In the genomic region with DNA sequence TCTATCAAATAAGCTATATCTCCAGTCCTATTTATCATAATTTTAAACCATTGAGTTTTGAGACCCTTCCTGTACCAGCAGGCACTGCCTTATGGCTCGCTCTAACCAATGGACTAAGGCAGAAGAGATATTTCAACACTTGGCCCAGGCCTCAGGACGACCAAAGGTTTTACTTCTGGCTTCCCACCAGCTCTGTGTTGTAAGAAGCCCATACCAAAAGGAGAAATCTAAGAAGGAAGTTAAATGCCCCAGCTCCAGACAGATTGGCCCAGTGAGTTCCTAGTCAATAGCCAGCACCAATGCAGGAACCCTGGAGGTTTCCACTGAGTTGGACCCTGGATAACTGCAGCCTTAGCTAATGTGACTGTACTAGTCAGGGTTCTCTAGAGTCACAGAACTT, we compare ENCODE assay signal across 21 mouse cellular contexts. TPM values are rescaled to one million over a fixed set of nuclear protein-coding genes. Genes with fewer than 3 reads are reported as not detected.
A peak's percentile ranks its signal among the peaks of the same experiment; 100 is the strongest.
DNase-seq lines count a peak whose midpoint lies in the region; ATAC-seq and TF ChIP-seq lines count a peak whose summit lies in the region.
"Had no signal": no experiment of that assay in that cellular context is flagged by ENCODE, and none has a peak within 500 bp of the region (broad histone marks: within the 10 kb centered on the region; RNA-seq: fewer than 3 reads in every experiment).

No protein-coding gene starts in this region.

- WGBS in heart, embryonic 10.5 days, result 81% methylated on average over 2 of the region's 2 CpGs
- 71% methylated on average over 2 of the region's 2 CpGs for WGBS in heart, embryonic 11.5 days (ENCODE audit: insufficient replicate concordance)
- WGBS in lung, postnatal 0 days, result 57% methylated on average over 2 of the region's 2 CpGs
- WGBS in lung, adult 2 months, result 71% methylated on average over 2 of the region's 2 CpGs
- WGBS in liver, postnatal 0 days (ENCODE audit: insufficient replicate concordance), result 45% methylated on average over 2 of the region's 2 CpGs
- WGBS in hindbrain, embryonic 14.5 days, result 82% methylated on average over 2 of the region's 2 CpGs

- H3K9me3 ChIP-seq in heart, embryonic 10.5 days, result no peaks in the 10 kb centered on the region
- no peaks in the 10 kb centered on the region for H3K9me3 ChIP-seq in heart, embryonic 11.5 days (replicated peaks; ENCODE audit: control insufficient read depth, low read length)
- no peaks in the 10 kb centered on the region for H3K9me3 ChIP-seq in lung, postnatal 0 days (ENCODE audit: low read length)
- H3K9me3 ChIP-seq in liver, postnatal 0 days (ENCODE audit: low read length), result no peaks in the 10 kb centered on the region
- H3K9me3 ChIP-seq in hindbrain, embryonic 14.5 days (ENCODE audit: control insufficient read depth, low read length), result no peaks in the 10 kb centered on the region
- H3K9me3 ChIP-seq: embryonic facial prominence, embryonic 10.5 days; hindbrain, embryonic 15.5 days; limb, embryonic 12.5 days had no signal

- no peak for TF ChIP-seq POLR2A in lung, adult 2 months (IDR thresholded peaks at IDR 0.05; ENCODE audit: borderline replicate concordance, extremely low read depth, low read depth, low read length)

- no peaks in the 10 kb centered on the region for H3K27me3 ChIP-seq in heart, embryonic 10.5 days (ENCODE audit: insufficient read depth, poor library complexity, severe bottlenecking)
- no peaks in the 10 kb centered on the region for H3K27me3 ChIP-seq in heart, embryonic 11.5 days (ENCODE audit: control insufficient read depth, insufficient read depth, low read length)
- no peaks in the 10 kb centered on the region for H3K27me3 ChIP-seq in lung, postnatal 0 days (replicated peaks; ENCODE audit: insufficient read depth, low read length)
- no peaks in the 10 kb centered on the region for H3K27me3 ChIP-seq in liver, postnatal 0 days (ENCODE audit: insufficient read depth, low read length)
- H3K27me3 ChIP-seq in hindbrain, embryonic 14.5 days (ENCODE audit: control insufficient read depth, insufficient read depth, low read length), result no peaks in the 10 kb centered on the region
- H3K27me3 ChIP-seq: hindbrain, embryonic 15.5 days; limb, embryonic 12.5 days had no signal

- no peak overlapping the region for H3K4me3 ChIP-seq in heart, embryonic 10.5 days
- H3K4me3 ChIP-seq in heart, embryonic 11.5 days (ENCODE audit: low read depth, low read length), result no peak overlapping the region
- no peak overlapping the region for H3K4me3 ChIP-seq in lung, postnatal 0 days (ENCODE audit: low read depth, low read length)
- no peak overlapping the region for H3K4me3 ChIP-seq in lung, adult 2 months (replicated peaks; ENCODE audit: extremely low read depth, low read depth, low read length)
- H3K4me3 ChIP-seq in liver, postnatal 0 days (ENCODE audit: low read depth, low read length), result no peak overlapping the region
- H3K4me3 ChIP-seq in hindbrain, embryonic 14.5 days (replicated peaks; ENCODE audit: low read length), result no peak overlapping the region
- H3K4me3 ChIP-seq: embryonic facial prominence, embryonic 10.5 days; heart, adult 2 months; hindbrain, embryonic 15.5 days; limb, embryonic 12.5 days had no signal

- peak overlapping the region; percentile 29; the same call in 1 of the 2 replicates for H3K27ac ChIP-seq in heart, embryonic 10.5 days
- no peak overlapping the region for H3K27ac ChIP-seq in heart, embryonic 11.5 days (ENCODE audit: low read depth, low read length)
- no peak overlapping the region for H3K27ac ChIP-seq in lung, postnatal 0 days (ENCODE audit: low read length)
- 0 out of 2 replicates have a peak overlapping the region, but pooled peaks have one; percentile 34 for H3K27ac ChIP-seq in liver, postnatal 0 days (ENCODE audit: low read depth)
- no peak overlapping the region for H3K27ac ChIP-seq in hindbrain, embryonic 14.5 days
- H3K27ac ChIP-seq: embryonic facial prominence, embryonic 10.5 days; heart, adult 2 months; hindbrain, embryonic 15.5 days; kidney, postnatal 0 days; limb, embryonic 12.5 days had no signal

- no peak for ATAC-seq in heart, embryonic 11.5 days (replicated peaks; ENCODE audit: insufficient number of reproducible peaks, low FRiP score, low TSS enrichment)
- no peak for ATAC-seq in lung, postnatal 0 days
- peak; percentile 24; the same call in 1 of the 2 replicates for ATAC-seq in liver, postnatal 0 days
- ATAC-seq in neutrophil, adult 5-6 weeks (ENCODE audit: extremely low read depth, insufficient number of reproducible peaks, low FRiP score, poor library complexity, severe bottlenecking), result peak; percentile 41
- no peak for ATAC-seq in hindbrain, embryonic 14.5 days (ENCODE audit: low FRiP score)
- ATAC-seq: forebrain, postnatal 0 days had no signal

- H3K4me1 ChIP-seq in heart, embryonic 10.5 days, result peaks cover 41% of the 10 kb centered on the region
- peaks cover 17% of the 10 kb centered on the region for H3K4me1 ChIP-seq in heart, embryonic 11.5 days (ENCODE audit: control insufficient read depth, insufficient read depth, low read length)
- H3K4me1 ChIP-seq in lung, postnatal 0 days (ENCODE audit: insufficient read depth, low read depth, low read length), result no peaks in the 10 kb centered on the region
- H3K4me1 ChIP-seq in lung, adult 2 months (ENCODE audit: control insufficient read depth, insufficient read depth, low read length), result no peaks in the 10 kb centered on the region
- peaks cover 4% of the 10 kb centered on the region; the same call in 1 of the 2 replicates for H3K4me1 ChIP-seq in liver, postnatal 0 days (ENCODE audit: insufficient read depth)
- no peaks in the 10 kb centered on the region for H3K4me1 ChIP-seq in hindbrain, embryonic 14.5 days (replicated peaks; ENCODE audit: control insufficient read depth, insufficient read depth, low read length)
- H3K4me1 ChIP-seq: hindbrain, embryonic 15.5 days had no signal

- H3K9ac ChIP-seq in heart, embryonic 11.5 days (ENCODE audit: low read depth, low read length), result no peak overlapping the region
- no peak overlapping the region for H3K9ac ChIP-seq in lung, postnatal 0 days (replicated peaks; ENCODE audit: low read depth)
- H3K9ac ChIP-seq in liver, postnatal 0 days (replicated peaks), result no peak overlapping the region
- H3K9ac ChIP-seq in hindbrain, embryonic 14.5 days, result no peak overlapping the region
- H3K9ac ChIP-seq: forebrain, postnatal 0 days; hindbrain, embryonic 15.5 days; limb, embryonic 12.5 days had no signal

- TF ChIP-seq EP300 in lung, postnatal 0 days (IDR thresholded peaks at IDR 0.05), result no peak
- no peak for TF ChIP-seq EP300 in liver, postnatal 0 days (IDR thresholded peaks at IDR 0.05; ENCODE audit: low read depth)

- H3K4me2 ChIP-seq in heart, embryonic 11.5 days, result no peak overlapping the region
- no peak overlapping the region for H3K4me2 ChIP-seq in lung, postnatal 0 days (replicated peaks; ENCODE audit: low read depth, low read length)
- no peak overlapping the region for H3K4me2 ChIP-seq in liver, postnatal 0 days (ENCODE audit: low read depth, low read length)
- no peak overlapping the region for H3K4me2 ChIP-seq in hindbrain, embryonic 14.5 days (replicated peaks)
- H3K4me2 ChIP-seq: hindbrain, embryonic 15.5 days; limb, embryonic 12.5 days had no signal

- H3K36me3 ChIP-seq in heart, embryonic 10.5 days, result no peaks in the 10 kb centered on the region
- no peaks in the 10 kb centered on the region for H3K36me3 ChIP-seq in heart, embryonic 11.5 days (ENCODE audit: control insufficient read depth, insufficient read depth, low read length)
- no peaks in the 10 kb centered on the region for H3K36me3 ChIP-seq in lung, postnatal 0 days (ENCODE audit: insufficient read depth, low read length)
- no peaks in the 10 kb centered on the region for H3K36me3 ChIP-seq in liver, postnatal 0 days (replicated peaks; ENCODE audit: insufficient read depth, low read length)
- H3K36me3 ChIP-seq in hindbrain, embryonic 14.5 days (replicated peaks; ENCODE audit: control insufficient read depth, insufficient read depth), result no peaks in the 10 kb centered on the region
- H3K36me3 ChIP-seq: embryonic facial prominence, embryonic 10.5 days; hindbrain, embryonic 15.5 days; limb, embryonic 12.5 days had no signal

- TF ChIP-seq CTCF in lung, postnatal 0 days (IDR thresholded peaks at IDR 0.05), result no peak
- no peak for TF ChIP-seq CTCF in lung, adult 2 months (IDR thresholded peaks at IDR 0.05; ENCODE audit: insufficient read depth, low read length)
- no peak for TF ChIP-seq CTCF in liver, postnatal 0 days (IDR thresholded peaks at IDR 0.05; ENCODE audit: low read depth)

- DNase-seq in heart, embryonic 10.5 days (ENCODE audit: low spot score), result no peak
- DNase-seq in lung, postnatal 0 days (ENCODE audit: low spot score), result peak; percentile 72
- no peak for DNase-seq in lung, adult 2 months
- DNase-seq in liver, postnatal 0 days, result no peak
- no peak for DNase-seq in thymus, adult 18-20 months
- no peak for DNase-seq in hindbrain, embryonic 14.5 days (ENCODE audit: low spot score)
- DNase-seq: cerebellum, adult 11-12 months; cerebellum, postnatal 36 days; forebrain, postnatal 0 days; gastrocnemius, postnatal 10 days; heart, adult 2 months; heart, postnatal 10 days; kidney, adult 11 months; midbrain, embryonic 14.5 days; right cerebral cortex, adult 18-20 months had no signal

RNA-seq across cellular contexts. Expression of a gene that starts 10.4 kb away (rescaled TPM):
- 12.5 and 17.9 TPM in 2 replicates for polyA plus RNA-seq in heart, embryonic 10.5 days (2016; fragmentation: Nextera tagmentation; extraction: Ambion mirVana)
- polyA plus RNA-seq in heart, embryonic 11.5 days (2014; fragmentation: Nextera tagmentation; extraction: Ambion mirVana), result 12.3 and 14.9 TPM in 2 replicates
- 8.9 and 9.6 TPM in 2 replicates for polyA plus RNA-seq in lung, postnatal 0 days (2015; fragmentation: Nextera tagmentation; extraction: Ambion mirVana)
- polyA plus RNA-seq in lung, adult 2 months (2012; rRNA removed), result 12.6 and 15.1 TPM in 2 replicates
- 9.9 and 11.3 TPM in 2 replicates for polyA plus RNA-seq in liver, postnatal 0 days (2015; fragmentation: Nextera tagmentation; extraction: Ambion mirVana)
- 13.5 and 15.9 TPM in 2 replicates for total RNA-seq in neutrophil, adult 5-6 weeks (2017)
- 40.1 and 41.4 TPM in 2 replicates for polyA plus RNA-seq in hindbrain, embryonic 14.5 days (2014; fragmentation: Nextera tagmentation; extraction: Ambion mirVana)

Comparison
In these comparisons a context has a peak if more than half of its experiments do, and no peak if none do; other contexts are left out.
1. H3K27ac ChIP-seq: peak in heart, embryonic 10.5 days (single experiment) and liver, postnatal 0 days (single experiment); none in heart, embryonic 11.5 days (single experiment), lung, postnatal 0 days (single experiment) and hindbrain, embryonic 14.5 days (single experiment).
2. ATAC-seq: peak in liver, postnatal 0 days (single experiment) and neutrophil, adult 5-6 weeks (single experiment); none in heart, embryonic 11.5 days (single experiment), lung, postnatal 0 days (single experiment) and hindbrain, embryonic 14.5 days (single experiment).